Mouse (Mus musculus): ENCODE data around the gene Slc4a2.
A peak's percentile ranks its signal among the peaks of the same experiment; 100 is the strongest.

Slc4a2 gene

GRCm38 (mm10) chr5:24423129-24424003 is at the start of gene Slc4a2, which contains the start of gene Cdk5:
TSS of gene Slc4a2 (plus strand) at chr5:24423837.
TSS of gene Cdk5 (minus strand) at chr5:24423530.
- DNase-seq (ENCODE audit: low spot score) = peak; percentile 100

- peak; percentile 54 for DNase-seq (ENCODE audit: low spot score)
Observed at GRCm38 (mm10) chr5:24374216-24374615, 49.4 kb upstream of the Slc4a2 start.

- DNase-seq (ENCODE audit: low spot score) = peak; percentile 53
Observed at GRCm38 (mm10) chr5:24374666-24375328, 48.8 kb upstream of the Slc4a2 start.

- DNase-seq (ENCODE audit: low spot score) = no peak
Observed at GRCm38 (mm10) chr5:24378700-24379099, 44.9 kb upstream of the Slc4a2 start.

- DNase-seq (ENCODE audit: low spot score) = no peak
Observed at GRCm38 (mm10) chr5:24379501-24379900, 44.1 kb upstream of the Slc4a2 start.

- DNase-seq (ENCODE audit: low spot score) = no peak
Observed at GRCm38 (mm10) chr5:24380499-24380898, 43.1 kb upstream of the Slc4a2 start.

- DNase-seq (ENCODE audit: low spot score) = no peak
Observed at GRCm38 (mm10) chr5:24381486-24381885, 42.2 kb upstream of the Slc4a2 start.

- DNase-seq (ENCODE audit: low spot score) = no peak
Observed at GRCm38 (mm10) chr5:24381988-24382387, 41.6 kb upstream of the Slc4a2 start.

- peak; percentile 31 for DNase-seq (ENCODE audit: low spot score)
Observed at GRCm38 (mm10) chr5:24383026-24383859, 40.4 kb upstream of the Slc4a2 start.

GRCm38 (mm10) chr5:24384407-24384806 is 39.2 kb upstream of the Slc4a2 start:
- no peak for DNase-seq (ENCODE audit: low spot score)

- DNase-seq (ENCODE audit: low spot score) = no peak
Observed at GRCm38 (mm10) chr5:24385374-24385773, 38.3 kb upstream of the Slc4a2 start.

- no peak for DNase-seq (ENCODE audit: low spot score)
Observed at GRCm38 (mm10) chr5:24385887-24386550, 37.6 kb upstream of the Slc4a2 start.

- DNase-seq (ENCODE audit: low spot score) = no peak
Observed at GRCm38 (mm10) chr5:24387264-24388241, 36.1 kb upstream of the Slc4a2 start.

GRCm38 (mm10) chr5:24388246-24388915 is 35.3 kb upstream of the Slc4a2 start:
- no peak for DNase-seq (ENCODE audit: low spot score)

- peak; percentile 38 for DNase-seq (ENCODE audit: low spot score)
Observed at GRCm38 (mm10) chr5:24389011-24389657, 34.5 kb upstream of the Slc4a2 start.

GRCm38 (mm10) chr5:24389658-24390020 is 34.0 kb upstream of the Slc4a2 start:
- DNase-seq (ENCODE audit: low spot score) = no peak

GRCm38 (mm10) chr5:24391864-24392263 is 31.8 kb upstream of the Slc4a2 start, which contains the start of gene Atg9b:
TSS of gene Atg9b (minus strand) at chr5:24392143.
- no peak for DNase-seq (ENCODE audit: low spot score)

GRCm38 (mm10) chr5:24392724-24393123 is 30.9 kb upstream of the Slc4a2 start:
- DNase-seq (ENCODE audit: low spot score) = no peak

- peak; percentile 95 for DNase-seq (ENCODE audit: low spot score)
Observed at GRCm38 (mm10) chr5:24393392-24393997, 30.1 kb upstream of the Slc4a2 start, which contains the start of gene Abcb8. TSS of gene Abcb8 (plus strand) at chr5:24393663.
